Mouse (Mus musculus) forebrain, embryonic 10.5 days (tissue): ENCODE measurements at regions not wholly inside any gene's neighbourhood (a gene's known extent, or its start where the extent isn't known, plus 50 kb on each side); places are given as distances from the start of the nearest gene placed in this dataset.

Source experiments
- DNase-seq: peaks from one replicate; pipeline ENCODE4 v3.0.0-alpha.2; 2017; ENCODE audit warnings: low spot score; ENCODE audit errors: extremely low spot score
- H3K27ac ChIP-seq: fragments of 300-500 bp; sonication (generic); 2 replicates; pipeline ENCODE4 v1.5.1; 2016; ENCODE audit warnings: mild to moderate bottlenecking
- H3K27me3 ChIP-seq: fragments of 300-500 bp; sonication (generic); 2 replicates; pipeline ENCODE4 v1.6.1; 2016; ENCODE audit warnings: mild to moderate bottlenecking; ENCODE audit not compliant: poor library complexity, severe bottlenecking
- H3K36me3 ChIP-seq: fragments of 300-500 bp; sonication (generic); replicated peaks from 2 replicates; pipeline ENCODE4 v1.6.1; 2016; ENCODE audit warnings: mild to moderate bottlenecking, moderate library complexity
- H3K4me1 ChIP-seq: fragments of 300-500 bp; sonication (generic); 2 replicates; pipeline ENCODE4 v1.6.1; 2016
- H3K4me3 ChIP-seq: fragments of 300-500 bp; sonication (generic); 2 replicates; pipeline ENCODE4 v1.5.1; 2016; ENCODE audit warnings: mild to moderate bottlenecking, moderate library complexity
- H3K9me3 ChIP-seq: fragments of 300-500 bp; sonication (generic); 2 replicates; pipeline ENCODE4 v1.6.1; 2016; ENCODE audit warnings: mild to moderate bottlenecking, moderate library complexity
- WGBS: fragments of 180-500 bp; shearing (Covaris S2); methylation state at CpG from one replicate; pipeline ENCODE4 v1.1.7; 2016; 5-methylcytosine and 5-hydroxymethylcytosine counted together

DNA sequence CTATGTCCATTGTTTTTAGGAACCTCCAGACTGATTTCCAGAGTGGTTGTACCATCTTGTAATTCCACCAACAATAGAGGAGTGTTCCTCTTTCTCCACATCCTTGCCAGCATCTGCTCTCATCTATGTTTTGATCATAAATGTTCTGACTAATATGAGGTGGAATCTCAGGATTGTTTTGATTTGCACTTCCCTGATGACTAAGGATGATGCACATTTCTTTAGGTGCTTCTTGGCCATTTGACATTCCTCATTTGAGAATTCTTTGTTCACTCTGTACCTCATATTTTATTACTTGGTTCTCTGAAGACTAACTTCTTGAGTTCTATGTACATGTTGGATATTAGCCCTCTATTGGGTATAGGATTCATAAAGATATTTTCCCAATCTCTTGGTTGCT lies 538.4 kb downstream of the Inhba start:
- no peaks in the 10 kb centered on the region for H3K36me3 ChIP-seq
- no peaks in the 10 kb centered on the region for H3K27me3 ChIP-seq
- no peak overlapping the region for H3K4me3 ChIP-seq
- H3K9me3 ChIP-seq, result no peaks in the 10 kb centered on the region
- H3K27ac ChIP-seq, result no peak overlapping the region
- DNase-seq, result no peak
- H3K4me1 ChIP-seq, result no peaks in the 10 kb centered on the region

DNA sequence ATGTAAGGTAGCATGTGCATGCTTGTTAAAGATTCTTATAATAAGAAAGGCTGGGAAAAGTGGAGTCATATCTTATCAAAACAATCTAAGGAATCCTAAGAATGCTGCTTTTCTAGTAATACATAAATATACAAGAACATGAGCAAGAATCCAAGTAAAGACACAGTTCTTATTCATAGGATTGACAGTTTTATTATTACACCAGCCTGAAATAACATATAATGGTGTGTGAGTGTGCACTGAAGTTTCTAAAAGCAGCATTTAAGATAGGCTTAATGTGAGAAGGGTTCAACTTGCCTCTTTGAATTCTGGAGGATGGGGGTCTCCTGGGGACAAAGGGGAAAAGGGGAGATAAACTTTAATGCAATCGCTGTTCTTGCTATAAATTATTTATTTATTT lies 553.3 kb downstream of the Inhba start:
- Histone ChIP-seq H3K27ac (no peak overlapping the region), H3K9me3 (no peaks in the 10 kb centered on the region), H3K4me1 (no peaks in the 10 kb centered on the region), H3K36me3 (no peaks in the 10 kb centered on the region), H3K27me3 (no peaks in the 10 kb centered on the region), H3K4me3 (no peak overlapping the region)
- no peak for DNase-seq
- 88% methylated on average over 1 of the region's 1 CpGs for WGBS

DNA sequence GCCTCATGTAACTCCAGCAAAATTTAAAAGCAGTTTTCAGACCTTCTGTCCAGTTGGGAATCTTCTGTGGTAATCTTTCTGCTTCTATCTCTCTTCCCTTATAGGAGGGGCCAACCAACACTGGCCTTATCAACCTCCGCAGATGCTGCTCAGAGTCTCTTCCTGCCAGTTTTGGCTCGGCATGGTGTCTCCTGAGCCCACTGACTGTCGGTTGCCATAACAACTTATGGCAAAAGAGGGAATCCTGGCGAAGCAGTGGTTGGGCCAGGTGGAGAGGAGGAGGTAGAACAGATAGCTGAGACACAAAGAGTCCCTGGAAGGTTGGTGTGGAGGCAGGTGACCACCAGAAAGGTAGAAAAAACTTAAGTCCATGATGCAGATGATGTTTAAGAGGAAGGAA lies 562.4 kb downstream of the Inhba start:
- H3K9me3 ChIP-seq, result no peaks in the 10 kb centered on the region
- H3K27ac ChIP-seq, result no peak overlapping the region
- no peaks in the 10 kb centered on the region for H3K4me1 ChIP-seq
- DNase-seq, result no peak
- no peak overlapping the region for H3K4me3 ChIP-seq
- no peaks in the 10 kb centered on the region for H3K27me3 ChIP-seq
- no peaks in the 10 kb centered on the region for H3K36me3 ChIP-seq
- WGBS, result 26% methylated on average over 4 of the region's 4 CpGs

DNA sequence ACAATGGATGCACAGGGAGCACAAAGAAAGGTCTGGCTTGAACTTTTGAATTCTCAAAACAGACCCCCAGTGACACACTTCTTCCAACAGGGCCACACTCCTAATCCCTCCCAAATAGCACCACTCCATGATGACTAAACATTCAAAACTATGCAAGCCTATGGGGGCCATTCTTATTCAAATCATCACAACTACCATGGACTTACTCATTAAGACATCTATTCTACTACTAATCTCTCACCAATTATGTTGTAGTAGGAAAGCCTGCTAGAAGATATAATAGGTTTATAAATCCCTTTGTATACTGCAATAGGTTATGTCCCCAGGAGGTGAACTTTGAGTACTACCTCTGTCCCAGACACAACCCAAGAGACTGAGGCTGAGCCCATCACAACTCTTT lies 574.6 kb downstream of the Inhba start:
- H3K9me3 ChIP-seq, result no peaks in the 10 kb centered on the region
- H3K4me1 ChIP-seq, result peaks cover 10% of the 10 kb centered on the region; the same call in 1 of the 2 replicates
- no peaks in the 10 kb centered on the region for H3K36me3 ChIP-seq
- H3K27ac ChIP-seq, result no peak overlapping the region
- DNase-seq, result peak; percentile 18
- H3K27me3 ChIP-seq, result peaks cover 29% of the 10 kb centered on the region
- H3K4me3 ChIP-seq, result no peak overlapping the region

DNA sequence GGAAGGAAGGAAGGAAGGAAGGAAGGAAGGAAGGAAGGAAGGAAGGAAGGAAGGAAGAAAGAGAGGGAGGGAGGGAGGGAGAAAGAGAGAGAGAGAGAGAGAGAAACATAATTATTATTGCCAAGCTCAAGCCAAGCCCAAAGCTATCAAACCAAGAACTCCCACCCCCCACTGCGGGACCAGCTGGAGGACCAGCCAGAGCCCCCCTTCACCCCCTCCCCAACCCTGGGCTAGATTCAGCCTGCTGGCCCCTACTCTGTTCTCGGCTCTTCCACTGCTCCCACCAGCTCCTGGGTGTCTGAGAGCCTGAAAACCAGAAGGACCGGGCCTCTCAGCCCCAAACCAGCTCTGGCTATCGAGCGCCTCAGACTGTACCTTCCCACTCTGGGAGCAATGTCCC lies 608.1 kb downstream of the Inhba start:
- DNase-seq, result no peak
- 87% methylated on average over 5 of the region's 5 CpGs for WGBS
- Histone ChIP-seq H3K9me3 (no peaks in the 10 kb centered on the region), H3K4me1 (no peaks in the 10 kb centered on the region), H3K27ac (no peak overlapping the region), H3K36me3 (no peaks in the 10 kb centered on the region), H3K27me3 (no peaks in the 10 kb centered on the region), H3K4me3 (no peak overlapping the region)

DNA sequence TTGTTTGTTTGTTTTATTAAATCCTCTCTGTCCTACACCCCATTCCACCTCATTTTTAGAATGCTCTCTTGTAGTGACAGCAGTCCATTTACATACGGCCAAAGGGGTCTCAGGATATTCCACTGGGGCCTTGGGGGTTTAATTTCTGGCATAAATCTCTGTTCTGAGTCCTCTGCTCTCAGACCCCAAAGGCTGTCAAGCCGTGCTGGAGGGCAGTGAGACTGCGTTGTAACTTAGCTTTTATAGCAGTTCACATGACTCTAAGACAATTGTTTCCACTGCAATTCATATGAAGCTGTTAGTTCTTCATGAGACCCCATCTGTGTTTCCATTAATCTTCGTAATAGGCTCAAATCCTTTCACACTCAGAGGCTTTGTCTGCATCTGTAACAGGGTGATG lies 614.9 kb downstream of the Inhba start:
- H3K4me1 ChIP-seq, result no peaks in the 10 kb centered on the region
- H3K27ac ChIP-seq, result no peak overlapping the region
- no peaks in the 10 kb centered on the region for H3K9me3 ChIP-seq
- no peaks in the 10 kb centered on the region for H3K27me3 ChIP-seq
- H3K4me3 ChIP-seq, result no peak overlapping the region
- whole genome bisulfite sequencing, result 80% methylated on average over 4 of the region's 4 CpGs
- no peaks in the 10 kb centered on the region for H3K36me3 ChIP-seq
- no peak for DNase-seq

DNA sequence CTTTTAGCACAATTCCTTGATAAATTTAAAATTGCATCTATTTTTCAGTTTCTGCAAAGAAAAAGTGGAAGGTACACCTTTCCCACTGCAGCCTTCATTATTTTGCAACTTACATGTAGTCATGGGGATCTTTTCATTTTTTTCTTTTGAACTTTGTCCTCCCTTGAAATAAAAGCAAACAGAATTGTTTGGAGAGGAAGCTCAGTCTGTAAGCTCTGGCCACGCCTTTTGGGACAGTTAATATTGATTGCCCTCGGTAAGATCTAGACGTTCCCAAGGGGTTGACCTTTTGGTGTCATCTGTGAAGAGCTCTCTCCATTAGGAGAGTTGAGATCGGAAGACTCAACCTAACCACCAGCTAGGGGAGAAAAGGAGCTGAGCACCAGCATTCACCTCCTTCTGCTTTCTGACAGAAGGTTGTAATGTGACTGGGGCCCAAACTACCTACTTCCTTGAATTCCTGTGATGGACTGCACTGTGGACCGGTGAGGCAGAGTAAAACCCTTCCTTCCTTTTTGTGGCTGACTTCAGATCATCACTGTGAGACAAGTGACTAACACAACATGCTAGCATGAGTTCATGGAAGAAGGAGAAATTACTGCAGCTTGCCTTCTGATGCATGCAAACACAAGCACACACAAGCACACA lies 621.9 kb downstream of the Inhba start:
- Histone ChIP-seq H3K27me3 (no peaks in the 10 kb centered on the region), H3K36me3 (no peaks in the 10 kb centered on the region), H3K4me3 (no peak overlapping the region), H3K9me3 (no peaks in the 10 kb centered on the region), H3K4me1 (no peaks in the 10 kb centered on the region), H3K27ac (no peak overlapping the region)
- DNase-seq, result no peak
- 86% methylated on average over 5 of the region's 5 CpGs for WGBS

DNA sequence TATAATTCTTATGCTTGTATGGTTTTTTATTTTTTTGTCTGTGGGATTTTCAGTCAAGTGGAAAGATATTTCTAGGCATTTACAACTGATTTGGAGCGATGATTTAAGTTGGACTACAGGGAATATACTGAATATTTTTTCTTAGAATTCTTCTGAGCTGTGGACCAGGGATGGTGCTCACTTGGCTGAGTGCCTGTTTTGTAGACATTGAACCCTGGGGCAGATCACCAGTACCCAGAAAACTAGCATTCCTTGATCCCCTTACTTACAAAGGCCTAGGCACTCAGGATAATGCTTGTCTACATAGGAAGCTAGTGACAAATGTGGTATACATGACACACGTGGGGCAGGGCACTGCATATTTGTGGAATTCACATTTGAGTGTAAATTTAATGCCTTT lies 624.6 kb downstream of the Inhba start:
- no peak overlapping the region for H3K4me3 ChIP-seq
- 82% methylated on average over 2 of the region's 2 CpGs for WGBS
- no peaks in the 10 kb centered on the region for H3K36me3 ChIP-seq
- DNase-seq, result no peak
- no peaks in the 10 kb centered on the region for H3K4me1 ChIP-seq
- no peak overlapping the region for H3K27ac ChIP-seq
- no peaks in the 10 kb centered on the region for H3K9me3 ChIP-seq
- no peaks in the 10 kb centered on the region for H3K27me3 ChIP-seq

DNA sequence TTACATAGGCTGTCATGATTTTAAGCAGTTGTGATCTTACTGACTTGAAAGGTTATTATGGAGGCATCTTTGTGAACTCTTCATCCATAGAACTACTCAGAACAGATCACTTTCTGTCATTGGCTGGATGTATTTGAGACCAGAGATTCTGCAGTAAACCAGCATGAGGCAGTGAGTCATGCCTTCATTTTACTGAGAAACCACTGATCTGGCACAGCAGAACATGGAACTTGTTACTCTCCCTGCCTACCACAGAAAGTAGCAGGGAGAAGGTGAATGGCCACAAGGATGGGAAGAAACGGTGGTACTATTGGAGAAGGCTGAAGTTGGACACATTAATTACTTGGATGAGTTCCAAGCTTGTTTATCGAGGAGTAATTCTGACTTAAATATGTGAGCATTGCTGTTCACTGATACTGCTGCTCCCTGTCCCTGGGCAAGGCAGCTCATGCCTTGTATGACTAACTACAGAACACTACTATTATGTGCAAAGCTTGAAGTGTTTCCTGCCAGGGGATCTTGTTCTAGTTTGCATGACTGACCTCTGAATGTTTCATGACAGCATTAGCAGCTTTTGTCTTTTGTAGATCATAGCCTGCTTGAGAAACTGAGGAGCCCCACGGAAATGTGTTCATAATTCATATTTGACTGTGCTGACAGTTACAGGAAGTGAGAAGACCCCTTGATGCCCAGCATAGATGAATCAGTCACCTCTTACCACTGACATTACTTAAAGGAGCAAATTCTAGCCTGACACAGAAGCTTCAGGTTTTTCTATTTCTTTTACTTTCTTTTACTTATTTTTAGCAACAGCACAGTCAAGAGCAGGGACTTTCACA lies 630.2 kb downstream of the Inhba start:
- no peaks in the 10 kb centered on the region for H3K4me1 ChIP-seq
- no peak for DNase-seq
- H3K27me3 ChIP-seq, result no peaks in the 10 kb centered on the region
- no peaks in the 10 kb centered on the region for H3K36me3 ChIP-seq
- WGBS, result 85% methylated on average over 3 of the region's 3 CpGs
- H3K9me3 ChIP-seq, result no peaks in the 10 kb centered on the region
- H3K4me3 ChIP-seq, result no peak overlapping the region
- H3K27ac ChIP-seq, result no peak overlapping the region

DNA sequence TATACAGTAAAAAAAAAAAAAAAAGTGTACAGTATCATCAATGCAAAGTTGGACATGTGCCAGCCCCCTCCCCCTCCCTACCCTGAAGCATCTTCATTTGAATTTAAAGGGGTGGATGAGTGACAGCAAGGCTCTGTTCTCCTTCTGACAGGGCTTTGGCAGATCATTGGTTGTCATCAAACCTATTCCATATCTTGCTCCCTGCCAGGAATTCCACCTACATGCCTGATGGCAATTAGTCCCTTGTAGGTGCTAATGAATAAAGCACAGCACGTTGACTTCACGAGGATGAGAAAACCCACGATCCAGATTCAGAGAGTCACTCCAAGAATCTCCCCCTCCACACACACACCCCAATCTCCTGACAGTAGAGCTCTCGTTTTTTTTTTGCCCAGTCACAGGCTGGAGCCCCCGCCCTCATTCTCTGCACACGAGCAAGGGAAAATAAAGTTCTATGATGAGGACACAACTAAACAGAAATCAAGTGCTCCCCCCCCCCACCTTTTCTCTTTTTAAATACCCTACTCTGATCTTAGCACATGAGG lies 630.9 kb downstream of the Inhba start:
- 69% methylated on average over 6 of the region's 6 CpGs for WGBS
- Histone ChIP-seq H3K27ac (no peak overlapping the region), H3K9me3 (no peaks in the 10 kb centered on the region), H3K36me3 (no peaks in the 10 kb centered on the region), H3K4me3 (no peak overlapping the region), H3K27me3 (no peaks in the 10 kb centered on the region), H3K4me1 (no peaks in the 10 kb centered on the region)
- no peak for DNase-seq

DNA sequence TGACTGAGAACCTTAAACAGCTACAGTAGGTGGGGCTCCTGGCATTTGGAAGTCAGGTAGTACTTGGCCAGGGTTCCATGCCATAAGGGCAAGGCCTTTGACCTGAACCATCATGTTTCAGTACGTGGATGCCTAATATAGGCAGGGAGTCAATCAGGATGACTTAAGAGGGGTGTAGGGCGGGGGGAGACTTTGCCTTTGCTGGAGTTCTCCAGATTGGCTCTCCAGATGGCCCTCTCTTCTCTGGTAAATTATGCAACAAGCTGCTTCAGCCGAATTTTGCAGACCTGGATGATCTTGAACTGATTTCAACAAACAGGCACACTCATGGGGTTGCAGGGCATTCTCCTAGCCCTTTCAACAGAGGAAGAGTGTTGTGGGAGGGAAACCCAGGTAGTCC lies 633.7 kb downstream of the Inhba start:
- Histone ChIP-seq H3K36me3 (no peaks in the 10 kb centered on the region), H3K27me3 (no peaks in the 10 kb centered on the region), H3K9me3 (no peaks in the 10 kb centered on the region), H3K27ac (no peak overlapping the region), H3K4me3 (no peak overlapping the region), H3K4me1 (no peaks in the 10 kb centered on the region)
- no peak for DNase-seq
- 79% methylated on average over 3 of the region's 3 CpGs for WGBS

DNA sequence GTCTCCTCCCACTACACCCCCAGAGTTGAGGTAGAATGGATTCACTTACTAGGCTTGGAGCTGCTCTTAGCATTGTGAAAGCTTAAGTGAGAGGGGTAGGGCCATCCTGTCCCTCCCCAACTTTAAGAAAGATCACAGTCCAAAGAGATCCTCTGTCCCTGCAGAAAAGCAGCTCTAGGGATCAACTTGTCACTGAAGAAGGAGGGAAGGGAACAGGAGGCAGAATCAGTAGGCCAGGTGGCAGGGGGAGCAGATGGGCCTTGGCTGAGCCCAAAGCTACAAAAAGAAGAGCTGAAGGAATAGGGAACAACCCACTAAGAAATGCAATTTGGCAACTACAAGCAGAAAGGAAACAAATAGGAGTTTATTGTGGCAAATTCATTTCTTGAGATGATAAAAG lies 634.4 kb downstream of the Inhba start:
- no peaks in the 10 kb centered on the region for H3K27me3 ChIP-seq

DNA sequence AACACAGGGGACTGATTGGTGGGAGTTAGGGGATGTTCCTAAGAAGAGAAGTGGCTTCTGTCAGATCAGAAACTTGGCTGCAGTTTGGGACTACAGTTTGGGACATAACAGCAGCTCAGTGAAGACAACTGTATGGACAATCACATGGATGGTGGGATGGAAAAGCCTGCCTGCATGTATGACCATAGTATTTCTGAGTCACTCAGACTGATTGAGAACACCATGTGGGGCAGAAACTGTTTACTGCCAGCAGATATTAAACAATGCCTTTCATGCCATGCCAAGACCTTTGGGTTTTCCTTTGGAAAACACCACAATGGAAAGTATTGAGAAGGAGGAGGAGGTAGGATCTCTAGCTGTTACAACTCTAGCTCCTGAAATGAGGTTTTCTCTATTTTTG lies 635.0 kb downstream of the Inhba start:
- no peak for DNase-seq
- Histone ChIP-seq H3K27me3 (no peaks in the 10 kb centered on the region), H3K4me1 (no peaks in the 10 kb centered on the region), H3K27ac (no peak overlapping the region), H3K9me3 (no peaks in the 10 kb centered on the region), H3K4me3 (no peak overlapping the region), H3K36me3 (no peaks in the 10 kb centered on the region)

More for the DNA sequence above, 634.4 kb downstream of the Inhba start:
- Histone ChIP-seq H3K4me1 (no peaks in the 10 kb centered on the region), H3K4me3 (no peak overlapping the region), H3K27ac (no peak overlapping the region), H3K9me3 (no peaks in the 10 kb centered on the region), H3K36me3 (no peaks in the 10 kb centered on the region)
- DNase-seq, result no peak
